Mouse (Mus musculus) ZHBTc4 (cell line): Measurements from ENCODE around the gene Cyp2d22.
"Not testable (repeated sequence)": the region's sequence is repeated elsewhere in the genome, so short reads cannot be mapped to it uniquely, and the experiment has no call there.

ENCODE experiments used
- DNase-seq: peaks from one replicate; pipeline ENCODE4 v3.0.0-alpha.2; 2011; ENCODE audit warnings: low read depth, low spot score

Cyp2d22 gene

DNA sequence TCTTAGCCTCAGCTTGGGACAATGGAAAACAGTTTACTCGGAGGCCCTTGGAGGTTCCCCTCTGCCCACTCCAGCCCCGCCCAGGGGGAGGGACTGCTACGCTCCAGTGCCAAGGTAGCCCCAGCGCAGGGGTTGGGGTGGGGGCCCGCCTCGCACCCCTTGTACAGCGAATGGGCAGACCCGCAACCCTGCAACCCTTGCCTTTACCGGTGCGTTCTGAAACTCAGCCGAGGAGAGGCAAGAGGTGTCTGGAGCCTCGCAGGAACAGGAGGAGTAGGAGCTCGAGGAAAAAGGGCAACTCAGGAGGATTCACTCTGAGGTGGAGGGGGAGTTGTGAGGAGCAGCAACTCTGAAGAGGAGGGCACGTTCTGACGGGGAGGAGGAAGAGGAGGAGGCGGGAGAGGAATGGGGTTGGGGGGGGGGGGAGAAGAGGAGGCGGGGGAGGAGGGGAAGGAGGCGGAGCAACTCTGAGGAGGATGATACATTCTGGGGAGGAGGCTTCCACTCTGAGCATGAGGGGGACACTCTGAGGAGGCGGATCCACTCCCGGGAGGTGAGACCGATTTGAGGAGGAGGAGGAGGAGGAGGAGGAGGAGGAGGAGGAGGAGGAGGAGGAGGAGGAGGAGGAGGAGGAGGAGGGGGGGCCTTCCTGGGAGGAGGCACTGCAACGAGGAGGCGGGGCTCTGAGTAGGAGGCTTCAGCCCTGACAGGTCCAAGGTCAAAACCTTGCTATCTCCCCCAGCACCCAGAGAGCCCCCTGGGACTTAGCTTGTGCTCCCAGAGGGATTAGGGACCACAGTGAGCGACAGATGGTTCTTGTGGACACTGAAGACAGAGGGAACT, at the start of gene Cyp2d22:
TSS of gene Cyp2d22 (minus strand) at position 390 of the 843 bp plus-strand sequence.
- DNase-seq, result peak; percentile 43

GRCm38 (mm10) chr15:82423471-82423870, 43.4 kb upstream of the Cyp2d22 start:
- peak; percentile 18 for DNase-seq

- no peak for DNase-seq
Measured at GRCm38 (mm10) chr15:82422935-82423334, 42.9 kb upstream of the Cyp2d22 start.

DNA sequence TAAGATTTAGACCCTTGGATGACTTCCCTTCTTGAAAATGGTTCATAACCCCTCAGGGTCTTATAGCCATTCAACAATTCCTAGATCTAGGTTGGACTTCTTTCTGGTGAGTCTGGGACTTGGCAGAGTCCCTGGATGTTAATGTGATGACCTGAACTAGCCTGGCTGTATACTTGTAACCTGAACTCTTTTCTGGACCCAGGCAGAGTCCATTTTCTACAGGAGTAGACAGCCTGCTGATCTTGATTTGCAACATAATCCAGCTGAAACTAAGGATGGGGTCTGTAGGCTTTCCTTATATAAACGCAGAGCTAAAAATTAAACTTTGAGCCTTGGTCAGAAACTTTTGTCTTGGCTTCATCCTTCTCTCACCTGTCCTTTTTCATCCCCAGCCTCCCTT, 38.6 kb upstream of the Cyp2d22 start:
- DNase-seq, result no peak

- peak; percentile 77 for DNase-seq
Measured at GRCm38 (mm10) chr15:82416797-82417789, 37.0 kb upstream of the Cyp2d22 start.

- no peak for DNase-seq
Measured at GRCm38 (mm10) chr15:82407536-82407935, 27.5 kb upstream of the Cyp2d22 start.

DNA sequence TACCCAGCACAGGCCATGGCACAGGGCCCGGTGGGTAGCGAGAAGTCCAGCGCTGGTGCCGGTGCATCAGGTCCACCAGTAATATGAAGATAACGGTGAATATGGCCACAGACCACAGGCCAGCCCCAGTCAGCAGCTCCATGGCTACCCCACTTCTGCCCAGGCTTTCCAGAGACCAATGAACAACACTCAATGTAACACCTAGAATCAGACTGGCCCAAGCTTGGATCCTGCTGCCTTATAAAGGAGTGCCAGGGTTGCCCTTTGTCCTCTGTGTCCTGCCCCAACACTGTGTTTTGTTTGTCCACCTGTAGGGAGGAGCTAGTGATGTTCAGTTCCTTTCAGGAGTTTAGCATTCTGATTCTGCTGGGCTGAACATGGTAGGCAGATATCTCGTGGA, 26.9 kb upstream of the Cyp2d22 start, which contains the start of gene Cyp2d10:
TSS of gene Cyp2d10 (minus strand) at position 215 of the 400 bp plus-strand sequence.
- no peak for DNase-seq

DNA sequence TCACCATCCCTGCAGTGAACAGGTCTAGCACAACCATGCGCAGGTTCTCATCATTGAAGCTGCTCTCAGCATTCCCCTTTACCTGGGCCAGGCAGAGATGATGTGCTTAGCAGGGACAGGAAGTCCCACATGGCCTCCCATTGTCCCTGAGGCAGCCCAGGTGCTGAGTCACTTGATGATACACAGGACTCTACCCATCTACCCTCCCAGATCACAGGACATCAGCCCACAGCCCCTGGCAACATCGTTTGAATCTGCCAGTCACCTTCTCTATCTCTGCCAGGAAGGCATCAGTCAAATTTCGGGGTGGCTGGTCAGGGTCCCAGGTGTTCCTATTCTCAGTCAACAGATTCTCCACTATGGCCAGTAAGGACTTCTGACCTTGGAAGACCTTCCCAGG, 24.1 kb upstream of the Cyp2d22 start:
- no peak for DNase-seq

DNA sequence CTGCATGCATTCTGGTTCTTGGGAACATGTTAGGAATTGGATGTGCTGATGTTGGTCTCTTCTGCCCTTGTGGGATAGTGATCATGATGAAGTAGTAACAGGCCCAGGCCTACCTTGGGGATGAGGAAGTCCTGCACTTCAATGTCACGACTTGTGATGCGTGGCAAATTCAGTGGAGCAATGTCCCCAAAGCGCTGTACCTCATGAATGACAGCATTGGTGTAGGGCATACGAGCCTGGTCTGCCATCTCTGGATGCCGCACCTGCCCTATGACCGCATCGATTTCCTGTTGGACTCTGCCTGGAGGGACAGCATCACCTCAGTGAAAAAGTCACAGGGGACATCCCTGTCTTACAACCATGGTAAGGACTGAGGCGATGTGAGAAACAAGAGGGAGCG, 23.5 kb upstream of the Cyp2d22 start:
- no peak for DNase-seq

DNA sequence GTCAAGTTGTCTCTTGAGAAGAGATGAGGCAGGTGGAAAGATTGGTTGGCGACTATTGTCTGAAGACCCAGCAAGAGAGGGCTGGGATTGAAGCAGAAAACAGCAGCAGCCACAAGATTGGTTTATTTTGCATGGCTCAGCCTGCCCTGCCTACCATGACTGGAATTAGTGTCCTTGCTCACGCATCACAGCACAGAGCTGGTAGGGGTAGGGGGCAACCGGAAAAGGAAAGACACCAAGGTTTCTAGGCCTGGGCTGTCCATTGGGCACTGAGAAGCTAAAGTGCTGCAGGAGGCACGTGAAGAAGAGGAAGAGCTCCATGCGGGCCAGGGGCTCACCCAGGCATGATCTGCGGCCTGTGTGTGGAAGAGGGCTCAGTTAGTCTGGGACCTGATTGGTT, 22.7 kb upstream of the Cyp2d22 start:
- no peak for DNase-seq

DNA sequence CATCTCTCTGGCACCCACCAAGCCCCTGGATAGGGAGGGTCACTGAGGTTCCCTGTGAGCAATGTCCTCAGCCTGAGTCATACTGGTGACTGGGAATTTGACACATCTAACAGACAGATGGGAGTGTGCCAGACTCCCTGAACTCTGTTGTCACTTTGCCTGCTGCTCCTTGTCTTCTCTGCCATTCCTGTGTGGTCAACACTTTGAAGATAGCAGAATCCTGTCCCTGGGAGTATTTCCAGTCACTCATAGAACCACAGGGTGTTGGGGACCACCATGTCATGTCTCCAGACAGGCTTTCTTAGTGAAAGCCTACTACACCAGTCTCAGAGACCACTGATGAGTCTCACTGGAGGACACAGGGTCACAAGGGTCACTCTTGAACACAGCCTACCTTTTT, 22.0 kb upstream of the Cyp2d22 start:
- no peak for DNase-seq

DNA sequence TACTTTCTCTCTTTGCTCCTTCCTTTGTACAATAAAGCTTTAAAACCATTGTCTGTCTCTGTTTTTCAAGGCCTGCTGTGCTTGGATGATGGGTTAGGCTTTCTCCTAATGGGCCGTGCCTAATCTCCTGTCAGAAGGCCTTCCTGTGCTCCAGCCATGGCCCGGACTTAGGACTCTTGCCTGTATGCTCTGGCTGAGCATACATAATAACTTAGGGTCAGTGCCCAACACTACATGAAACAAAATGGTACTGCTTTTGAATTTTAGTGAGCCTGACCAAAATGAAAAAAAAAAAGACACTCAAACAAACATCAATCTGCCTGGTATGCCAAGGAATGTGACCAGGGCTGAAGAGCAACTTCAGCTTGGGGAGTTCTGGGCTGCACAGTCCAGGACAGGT, 21.5 kb upstream of the Cyp2d22 start:
- no peak for DNase-seq

DNA sequence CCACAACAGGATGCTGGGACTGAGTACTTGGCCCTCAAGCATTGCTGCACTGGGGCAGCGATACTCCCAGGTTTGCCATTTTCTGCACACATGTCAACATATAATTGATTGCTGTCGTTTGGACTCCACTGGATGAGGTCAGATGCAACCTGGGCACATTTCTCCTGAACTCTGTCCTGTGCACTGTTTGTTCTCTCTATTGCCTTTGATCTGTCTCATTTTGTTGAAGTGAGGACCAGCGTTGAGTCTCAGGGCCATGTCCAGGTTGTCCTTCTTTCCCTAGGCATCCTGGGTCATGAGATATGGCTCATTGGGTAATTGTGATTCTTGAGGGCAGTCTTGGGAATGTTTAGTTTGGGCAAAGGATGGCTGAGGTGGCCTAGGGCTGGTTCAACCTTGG, 15.9 kb upstream of the Cyp2d22 start:
- not testable (repeated sequence) for DNase-seq

DNA sequence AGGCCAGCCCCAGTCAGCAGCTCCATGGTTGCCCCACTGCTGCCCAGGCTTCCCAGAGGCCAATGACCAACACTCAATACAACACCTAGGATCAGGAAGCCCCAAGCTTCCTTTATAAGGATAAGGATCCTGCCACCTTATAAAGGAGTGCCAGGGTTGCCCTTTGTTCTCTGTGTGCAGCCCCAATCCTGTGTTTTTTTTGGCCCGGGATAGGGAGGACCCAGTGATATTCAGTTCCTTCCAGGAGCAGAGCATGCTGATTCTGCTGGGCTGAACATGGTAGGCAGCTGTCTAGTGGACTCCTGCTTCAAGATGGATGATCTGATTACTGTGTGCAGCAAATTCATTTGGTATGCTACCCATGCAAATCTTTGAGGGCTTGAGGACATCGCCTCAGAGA, 13.9 kb upstream of the Cyp2d22 start, which contains the start of gene Cyp2d11:
TSS of gene Cyp2d11 (minus strand) at position 101 of the 400 bp plus-strand sequence.
- DNase-seq, result not testable (repeated sequence)

DNA sequence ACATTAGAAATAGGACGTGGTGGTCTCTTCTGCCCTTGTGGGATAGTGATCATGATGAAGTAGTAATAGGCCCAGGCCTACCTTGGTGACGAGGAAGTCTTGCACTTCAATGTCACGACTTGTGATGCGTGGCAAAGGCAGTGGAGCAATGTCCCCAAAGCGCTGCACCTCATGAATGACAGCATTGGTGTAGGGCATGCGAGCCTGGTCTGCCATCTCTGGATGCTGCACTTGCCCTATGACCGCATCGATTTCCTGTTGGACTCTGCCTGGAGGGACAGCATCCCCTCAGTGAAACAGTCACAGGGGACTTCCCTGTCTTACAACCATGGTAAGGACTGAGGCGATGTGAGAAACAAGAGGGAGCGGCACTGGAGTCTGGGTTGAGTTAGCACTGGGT, 9.9 kb upstream of the Cyp2d22 start:
- DNase-seq, result not testable (repeated sequence)

GRCm38 (mm10) chr15:82385729-82386128, 5.7 kb upstream of the Cyp2d22 start:
- DNase-seq, result no peak

GRCm38 (mm10) chr15:82382441-82382840, 2.4 kb upstream of the Cyp2d22 start:
- DNase-seq, result no peak

- DNase-seq, result no peak
Measured at GRCm38 (mm10) chr15:82380714-82381062, 628 bp upstream of the Cyp2d22 start.

- no peak for DNase-seq
Measured at GRCm38 (mm10) chr15:82379511-82379870, 569 bp downstream of the Cyp2d22 start.

DNA sequence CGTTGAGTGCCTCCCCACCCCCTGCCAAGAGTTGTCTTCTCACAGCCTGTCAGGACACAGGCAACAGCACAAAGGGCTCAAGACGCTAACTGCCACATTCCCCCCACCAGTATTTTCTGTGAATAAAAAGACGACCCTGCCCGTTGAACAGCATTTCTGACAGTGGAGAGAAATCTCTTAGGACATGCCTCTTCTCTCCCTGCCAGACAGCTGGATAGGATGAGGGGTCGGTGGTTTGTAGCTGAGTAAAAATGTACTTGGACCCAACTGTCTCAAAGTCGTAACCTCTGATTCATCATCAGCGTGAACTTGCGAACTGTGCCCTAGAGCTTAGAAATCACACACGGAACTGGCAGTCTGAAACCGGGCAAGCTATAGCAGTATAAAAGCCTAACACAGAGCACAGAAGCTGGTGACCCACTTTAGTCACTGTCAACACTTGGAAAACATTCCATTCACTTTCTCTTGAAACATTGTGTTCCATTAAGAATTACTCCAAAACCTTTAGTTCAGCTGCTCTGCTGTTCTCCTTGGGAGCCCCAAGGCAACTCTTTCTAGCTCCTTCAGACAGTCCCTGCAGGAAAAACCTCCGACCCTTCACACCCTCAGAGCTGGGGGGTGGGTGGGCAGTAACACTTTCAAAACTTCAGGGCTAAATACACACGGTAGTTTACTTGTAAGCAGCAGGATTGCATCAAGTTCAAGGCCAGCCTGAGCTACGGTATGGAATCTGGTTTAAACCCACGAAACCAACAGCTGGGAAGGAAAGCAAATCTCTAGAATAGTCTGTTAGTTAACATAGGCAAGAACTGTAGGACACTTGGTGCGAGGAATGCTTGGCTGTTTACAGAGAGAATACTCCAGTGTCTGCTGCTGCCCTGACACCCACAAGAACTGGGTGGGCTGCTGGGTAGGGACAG, 1.5 kb downstream of the Cyp2d22 start:
- no peak for DNase-seq

GRCm38 (mm10) chr15:82377701-82378100, 2.4 kb downstream of the Cyp2d22 start:
- DNase-seq, result no peak
